Mouse (Mus musculus) limb, embryonic 10.5 days (tissue): ENCODE data around the gene Mettl21c. TPM values are rescaled to one million over a fixed set of nuclear protein-coding genes. Genes with fewer than 3 reads are reported as not detected.

Experiments used
- DNase-seq: peaks from one replicate; pipeline ENCODE4 v3.0.0-alpha.2; 2017; ENCODE audit warnings: low spot score
- H3K27ac ChIP-seq: fragments of 300-500 bp; sonication (generic); 2 replicates; pipeline ENCODE4 v1.5.1; 2016; ENCODE audit warnings: mild to moderate bottlenecking
- H3K27me3 ChIP-seq: fragments of 300-500 bp; sonication (generic); 2 replicates; pipeline ENCODE4 v1.6.1; 2016; ENCODE audit warnings: low read depth, mild to moderate bottlenecking; ENCODE audit not compliant: poor library complexity, severe bottlenecking
- H3K36me3 ChIP-seq: fragments of 300-500 bp; sonication (generic); 2 replicates; pipeline ENCODE4 v1.6.1; 2016; ENCODE audit warnings: mild to moderate bottlenecking, moderate library complexity
- H3K4me1 ChIP-seq: fragments of 300-500 bp; sonication (generic); 2 replicates; pipeline ENCODE4 v1.6.1; 2016
- H3K4me3 ChIP-seq: fragments of 300-500 bp; sonication (generic); 2 replicates; pipeline ENCODE4 v1.5.1; 2016; ENCODE audit warnings: mild to moderate bottlenecking, moderate library complexity
- H3K9me3 ChIP-seq: fragments of 300-500 bp; sonication (generic); replicated peaks from 2 replicates; pipeline ENCODE4 v1.6.1; 2016; ENCODE audit warnings: mild to moderate bottlenecking
- WGBS: fragments of 180-500 bp; shearing (Covaris S2); methylation state at CpG from one replicate; pipeline ENCODE4 v1.1.7; 2016; 5-methylcytosine and 5-hydroxymethylcytosine counted together
- polyA plus RNA-seq: library from polyadenylated mRNA; unstranded; fragments of >200 nt; fragmentation: Nextera tagmentation; extraction: Ambion mirVana; gene quantifications from 2 replicates; pipeline ENCODE4 v1.2.1, GENCODE M21; 2016

Mettl21c gene
- polyA plus RNA-seq, 1 experiment from 2014 or later = 0.58 TPM

DNA sequence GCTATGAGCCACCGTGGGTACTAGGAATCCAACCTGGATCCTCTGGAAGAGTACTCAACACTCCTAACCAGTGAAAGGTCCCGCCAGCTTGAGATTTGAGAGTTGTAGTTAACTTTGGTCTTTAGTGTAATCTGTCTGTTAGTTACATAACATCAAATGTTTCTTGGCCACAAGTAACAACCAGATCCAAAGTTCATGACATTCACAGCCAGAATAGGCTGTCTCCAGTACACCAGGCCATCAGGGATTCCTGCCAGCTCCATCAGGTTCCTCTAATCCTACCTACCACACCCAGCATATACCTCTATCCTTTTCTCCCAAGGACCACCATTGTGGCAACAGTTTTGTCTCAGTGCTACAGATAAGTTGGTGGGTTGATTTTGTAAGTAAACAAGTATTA is 4.3 kb downstream of the Mettl21c start:
- no peak for DNase-seq
- Histone ChIP-seq H3K9me3 (no peaks in the 10 kb centered on the region), H3K27ac (no peak overlapping the region), H3K4me1 (no peaks in the 10 kb centered on the region), H3K4me3 (no peak overlapping the region), H3K36me3 (no peaks in the 10 kb centered on the region), H3K27me3 (no peaks in the 10 kb centered on the region)
- WGBS = 94% methylated on average over 2 of the region's 2 CpGs

GRCm38 (mm10) chr1:44004513-44004912 is 15.3 kb downstream of the Mettl21c start:
- Histone ChIP-seq H3K27me3 (no peaks in the 10 kb centered on the region), H3K4me3 (no peak overlapping the region), H3K27ac (no peak overlapping the region), H3K36me3 (peaks cover 69% of the 10 kb centered on the region), H3K9me3 (no peaks in the 10 kb centered on the region), H3K4me1 (no peaks in the 10 kb centered on the region)
- WGBS = 98% methylated on average over 2 of the region's 2 CpGs
- DNase-seq = no peak

DNA sequence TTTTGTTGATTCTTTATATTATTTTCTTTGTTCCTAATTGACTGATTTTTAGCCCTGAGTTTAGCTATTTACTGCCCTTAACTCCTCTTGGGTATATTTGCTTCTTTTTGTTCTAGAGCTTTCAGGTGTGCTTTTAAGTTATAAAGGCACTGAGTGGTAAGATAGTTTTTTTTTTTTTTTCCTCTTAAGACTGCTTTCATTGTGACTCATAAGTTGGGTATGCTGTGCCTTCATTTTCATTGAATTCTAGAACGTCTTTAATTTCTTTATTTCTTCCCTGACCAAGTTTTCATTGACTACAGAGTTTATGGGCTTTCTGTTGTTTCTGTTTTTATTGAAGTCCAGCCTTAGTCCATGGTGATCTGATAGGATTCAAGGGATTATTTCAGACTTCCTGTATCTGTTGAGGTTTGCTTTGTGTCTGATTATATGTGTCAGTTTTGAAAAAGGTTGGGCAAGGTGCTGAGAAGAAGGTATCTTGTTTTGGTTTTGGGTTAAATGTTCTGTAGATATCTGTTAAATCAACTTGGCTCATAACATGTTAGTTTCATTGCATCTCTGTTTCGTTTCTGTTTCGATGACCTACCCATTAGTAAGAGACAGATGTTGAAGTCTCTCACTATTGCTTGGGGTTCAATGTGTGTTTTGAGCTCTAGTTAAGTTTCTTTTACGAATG is 22.8 kb downstream of the Mettl21c start:
- Histone ChIP-seq H3K4me1 (no peaks in the 10 kb centered on the region), H3K27ac (no peak overlapping the region), H3K9me3 (no peaks in the 10 kb centered on the region), H3K4me3 (no peak overlapping the region), H3K36me3 (peaks cover 92% of the 10 kb centered on the region), H3K27me3 (no peaks in the 10 kb centered on the region)
- DNase-seq = no peak
- WGBS = 98% methylated on average over 4 of the region's 4 CpGs

DNA sequence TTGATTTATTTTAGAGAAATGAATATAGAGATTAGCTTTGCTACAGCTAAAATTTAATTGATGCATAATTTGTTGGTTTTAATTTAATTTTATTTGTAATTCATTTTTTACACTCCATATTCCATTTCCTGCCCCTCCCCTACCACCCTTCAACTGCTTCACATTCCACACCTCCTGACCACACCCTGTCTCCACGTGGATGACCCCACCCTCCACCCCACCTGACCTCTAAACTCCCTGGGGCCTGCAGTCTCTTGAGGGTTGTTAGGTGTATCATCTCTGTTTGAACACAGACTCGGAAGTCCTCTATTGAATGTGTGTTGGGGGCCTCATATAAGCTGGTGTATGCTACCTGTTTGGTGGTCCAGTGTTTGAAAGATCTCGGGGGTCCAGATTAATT is 48.7 kb downstream of the Mettl21c start:
- Histone ChIP-seq H3K4me3 (no peak overlapping the region), H3K36me3 (peaks cover 91% of the 10 kb centered on the region), H3K27ac (no peak overlapping the region), H3K4me1 (no peaks in the 10 kb centered on the region), H3K27me3 (no peaks in the 10 kb centered on the region), H3K9me3 (no peaks in the 10 kb centered on the region)
- DNase-seq = no peak
- 72% methylated on average over 3 of the region's 3 CpGs for WGBS

DNA sequence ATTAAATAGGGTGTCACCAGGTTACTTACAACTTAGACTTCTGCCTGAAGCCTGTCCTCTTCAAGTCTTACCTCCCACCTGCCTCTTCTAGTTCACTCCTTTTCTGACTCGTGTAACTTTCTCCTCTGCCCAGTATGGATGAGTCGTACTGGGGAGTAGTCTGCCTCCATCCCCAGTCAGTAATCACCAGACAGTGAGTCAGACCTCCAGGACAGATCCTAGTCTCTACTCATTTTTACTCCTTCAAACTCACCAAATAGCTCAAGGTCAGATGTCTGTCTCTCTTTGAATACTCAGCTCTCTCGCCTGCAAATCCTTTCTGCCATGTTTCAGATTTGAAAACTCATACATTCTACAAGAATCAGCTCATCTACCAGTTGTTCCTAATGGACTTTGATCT is 50.5 kb downstream of the Mettl21c start:
- peaks cover 86% of the 10 kb centered on the region for H3K36me3 ChIP-seq
- WGBS = 85% methylated on average over 3 of the region's 3 CpGs
- no peaks in the 10 kb centered on the region for H3K9me3 ChIP-seq

GRCm38 (mm10) chr1:43966756-43967155 is 53.1 kb downstream of the Mettl21c start:
- Histone ChIP-seq H3K9me3 (no peaks in the 10 kb centered on the region), H3K27me3 (no peaks in the 10 kb centered on the region), H3K36me3 (peaks cover 70% of the 10 kb centered on the region), H3K27ac (no peak overlapping the region), H3K4me1 (no peaks in the 10 kb centered on the region), H3K4me3 (no peak overlapping the region)
- DNase-seq = no peak
- WGBS = 89% methylated on average over 4 of the region's 4 CpGs

More for the DNA sequence above, 50.5 kb downstream of the Mettl21c start:
- DNase-seq = no peak
- no peaks in the 10 kb centered on the region for H3K4me1 ChIP-seq
- no peaks in the 10 kb centered on the region for H3K27me3 ChIP-seq
- H3K4me3 ChIP-seq = no peak overlapping the region
- H3K27ac ChIP-seq = no peak overlapping the region

- Histone ChIP-seq H3K4me1 (no peaks in the 10 kb centered on the region), H3K36me3 (peaks cover 74% of the 10 kb centered on the region), H3K4me3 (no peak overlapping the region), H3K27ac (no peak overlapping the region), H3K9me3 (no peaks in the 10 kb centered on the region), H3K27me3 (no peaks in the 10 kb centered on the region)
- DNase-seq = no peak
- 91% methylated on average over 4 of the region's 4 CpGs for WGBS
Observed at GRCm38 (mm10) chr1:43964381-43964780, 55.5 kb downstream of the Mettl21c start.

Other genes with a start within 250 kb of the Mettl21c start
- gene Uxs1, start 192.2 kb downstream of the Mettl21c start, polyA plus RNA-seq = 21.2 and 22.5 TPM in 2 replicates
- gene Tpp2, start 86.4 kb downstream of the Mettl21c start, polyA plus RNA-seq = 70.7 and 77.7 TPM in 2 replicates
- 0.03 and 0.11 TPM in 2 replicates for gene Gm8251, start 41.9 kb upstream of the Mettl21c start, polyA plus RNA-seq
- 92.5 and 111 TPM in 2 replicates for gene Tex30, start 82.4 kb upstream of the Mettl21c start, polyA plus RNA-seq
- 77.8 and 80.8 TPM in 2 replicates for gene Kdelc1, start 98.8 kb upstream of the Mettl21c start, polyA plus RNA-seq
- 26.5 and 28.3 TPM in 2 replicates for gene Bivm, start 98.9 kb upstream of the Mettl21c start, polyA plus RNA-seq
- 19.3 and 21.7 TPM in 2 replicates for gene Ercc5, start 127.7 kb upstream of the Mettl21c start, polyA plus RNA-seq
- gene Mettl21e, start 198.9 kb upstream of the Mettl21c start, polyA plus RNA-seq = not detected in 2 replicates